Mouse (Mus musculus): ENCODE measurements around the gene Ubc.

DNA sequence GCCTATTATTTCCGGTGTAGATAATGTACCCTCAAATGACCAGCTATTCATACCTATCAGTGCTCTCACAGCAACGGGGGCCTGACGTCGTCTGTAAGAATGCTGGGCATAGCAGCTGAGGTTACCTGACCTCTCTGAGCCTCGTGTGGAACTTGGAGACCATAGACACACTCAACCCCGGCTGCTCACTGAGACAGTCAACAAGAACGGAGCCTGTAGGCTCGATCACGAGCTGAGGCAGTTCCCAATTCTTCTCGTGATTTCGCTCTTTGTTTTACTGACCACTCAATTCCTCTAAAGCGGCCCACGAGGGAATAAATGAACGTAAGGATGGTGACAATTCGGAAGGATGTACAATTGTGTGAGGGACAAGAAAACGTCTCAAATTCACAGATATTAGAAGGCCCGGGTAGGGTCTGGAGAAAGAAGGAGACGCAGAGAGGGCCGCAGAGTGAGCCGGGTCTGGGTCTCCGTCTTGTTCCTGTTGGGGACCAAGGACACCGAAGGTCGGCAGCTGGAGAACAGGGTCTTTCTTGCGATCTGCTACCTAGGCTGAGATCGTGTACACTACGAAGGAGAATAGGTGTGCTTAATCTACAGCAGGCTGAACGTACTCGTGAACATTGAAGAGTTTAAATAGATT lies 15.0 kb upstream of the Ubc start:
- TF ChIP-seq CTCF (IDR thresholded peaks at IDR 0.05; ENCODE audit: low read depth), result no peak
- TF ChIP-seq EP300 (IDR thresholded peaks at IDR 0.05; ENCODE audit: low read depth), result no peak
